ENCODE assay signal across 9 mouse cellular contexts in the genomic region with DNA sequence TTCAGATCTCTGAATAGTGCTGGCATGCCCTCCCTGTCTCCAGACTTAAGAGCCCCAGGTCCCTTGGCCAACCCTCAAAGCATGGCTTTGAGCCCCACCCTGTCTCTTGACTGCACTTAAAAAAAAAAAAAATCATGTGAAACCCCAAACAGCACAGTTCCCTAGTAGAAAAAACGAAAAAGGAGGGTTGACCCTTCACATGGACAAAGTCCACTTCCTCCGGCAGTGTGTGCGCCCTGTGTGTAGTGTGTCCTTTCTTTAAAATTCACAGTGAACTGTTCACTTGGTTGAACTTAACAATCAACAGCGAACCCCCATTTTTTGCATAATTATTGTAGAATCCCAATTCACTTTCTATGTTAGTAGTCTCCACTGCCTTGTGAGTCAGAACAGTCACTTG. TPM values are rescaled to one million over a fixed set of nuclear protein-coding genes. Genes with fewer than 3 reads are reported as not detected.
DNase-seq lines count a peak whose midpoint lies in the region; ATAC-seq and TF ChIP-seq lines count a peak whose summit lies in the region.
"Had no signal": no experiment of that assay in that cellular context is flagged by ENCODE, and none has a peak within 500 bp of the region (broad histone marks: within the 10 kb centered on the region; RNA-seq: fewer than 3 reads in every experiment).

No protein-coding gene starts in this region.

- H3K79me2 ChIP-seq in heart, adult 2 months (replicated peaks; ENCODE audit: control insufficient read depth, insufficient read depth, low read length), result no peaks in the 10 kb centered on the region
- peaks cover 26% of the 10 kb centered on the region for H3K79me2 ChIP-seq in liver, adult 2 months (ENCODE audit: control insufficient read depth, insufficient read depth, low read length)

- H3K27me3 ChIP-seq in heart, adult 2 months (ENCODE audit: control insufficient read depth, insufficient read depth, low read length), result no peaks in the 10 kb centered on the region; the same call in 1 of the 2 replicates
- no peaks in the 10 kb centered on the region for H3K27me3 ChIP-seq in liver, adult 2 months (ENCODE audit: control insufficient read depth, insufficient read depth, low read length)
- H3K27me3 ChIP-seq in limb, embryonic 15.5 days, result peaks cover 32% of the 10 kb centered on the region; the same call in 1 of the 2 replicates
- no peaks in the 10 kb centered on the region for H3K27me3 ChIP-seq in stomach, embryonic 15.5 days (replicated peaks)

- H3K9me3 ChIP-seq in limb, embryonic 15.5 days, result no peaks in the 10 kb centered on the region
- H3K9me3 ChIP-seq in stomach, embryonic 15.5 days, result no peaks in the 10 kb centered on the region

- peak overlapping the region; percentile 58 for H3K4me3 ChIP-seq in heart, adult 2 months
- H3K4me3 ChIP-seq in liver, adult 2 months (ENCODE audit: insufficient read depth, low read depth, low read length), result peak overlapping the region; percentile 68
- H3K4me3 ChIP-seq in limb, embryonic 15.5 days, result peak overlapping the region; percentile 52
- H3K4me3 ChIP-seq in stomach, embryonic 15.5 days (replicated peaks), result peak overlapping the region; percentile 48; the same call in 1 of the 2 replicates

- no peak for TF ChIP-seq EP300 in heart, adult 2 months (IDR thresholded peaks at IDR 0.05; ENCODE audit: insufficient read depth, low read depth, low read length)

- TF ChIP-seq CTCF in heart, adult 2 months (IDR thresholded peaks at IDR 0.05), result no peak
- no peak for TF ChIP-seq CTCF in liver, adult 2 months (IDR thresholded peaks at IDR 0.05; ENCODE audit: low read depth, low read length)

- intact Hi-C loops in heart, adult 2 months (cut with DNase I), result no loop called here
- intact Hi-C loops in heart, postnatal 25 days (cut with DNase I), result loop anchor here (5.0 kb wide), 1 partner anchor 39 kb away; no protein-coding TSS in a partner anchor

- H3K36me3 ChIP-seq in heart, adult 2 months (ENCODE audit: control insufficient read depth, insufficient read depth, low read length), result peaks cover 2% of the 10 kb centered on the region; the same call in 1 of the 2 replicates
- no peaks in the 10 kb centered on the region for H3K36me3 ChIP-seq in liver, adult 2 months (ENCODE audit: control insufficient read depth, insufficient read depth, low read length)
- no peaks in the 10 kb centered on the region for H3K36me3 ChIP-seq in limb, embryonic 15.5 days
- no peaks in the 10 kb centered on the region for H3K36me3 ChIP-seq in stomach, embryonic 15.5 days

- H3K4me2 ChIP-seq in limb, embryonic 15.5 days, result peak overlapping the region; percentile 91; the same call in 1 of the 2 replicates
- H3K4me2 ChIP-seq in stomach, embryonic 15.5 days, result peak overlapping the region; percentile 95; the same call in 1 of the 2 replicates

- WGBS in heart, adult 2 months, result 48% methylated on average over 4 of the region's 4 CpGs
- WGBS in liver, adult 2 months, result 19% methylated on average over 4 of the region's 4 CpGs
- WGBS in limb, embryonic 15.5 days, result 69% methylated on average over 4 of the region's 4 CpGs
- 64% methylated on average over 4 of the region's 4 CpGs for WGBS in stomach, embryonic 15.5 days

- TF ChIP-seq POLR2A in heart, adult 2 months (IDR thresholded peaks at IDR 0.05; ENCODE audit: insufficient read depth, low read depth, low read length), result no peak
- no peak for TF ChIP-seq POLR2A in liver, adult 2 months (IDR thresholded peaks at IDR 0.05; ENCODE audit: extremely low read depth, insufficient read depth, low read length)

- ATAC-seq in limb, embryonic 15.5 days (ENCODE audit: insufficient number of reproducible peaks, low FRiP score, low TSS enrichment, low read depth), result no peak
- no peak for ATAC-seq in stomach, embryonic 15.5 days (ENCODE audit: insufficient read depth, low FRiP score, low read depth)
- no peak for ATAC-seq in inflammation-experienced regulatory T-cells, adult 6 months

- no peak for DNase-seq in heart, adult 2 months
- DNase-seq in heart, postnatal 25 days (ENCODE audit: low spot score), result no peak
- DNase-seq in liver, adult 2 months (ENCODE audit: extremely low read depth, low read depth, low spot score), result peak; percentile 82
- DNase-seq in liver, result no peak
- DNase-seq in embryo, embryonic 10.5 days (ENCODE audit: low spot score), result no peak
- DNase-seq: lung, postnatal 14 days had no signal

- peak overlapping the region; percentile 88; the same call in 1 of the 2 replicates for H3K27ac ChIP-seq in heart, adult 2 months
- peak overlapping the region; percentile 89 for H3K27ac ChIP-seq in liver, adult 2 months (replicated peaks; ENCODE audit: insufficient read depth, low read depth, low read length)
- no peak overlapping the region for H3K27ac ChIP-seq in limb, embryonic 15.5 days
- no peak overlapping the region for H3K27ac ChIP-seq in stomach, embryonic 15.5 days

- H3K9ac ChIP-seq in heart, adult 2 months (ENCODE audit: low read depth, low read length), result peak overlapping the region; percentile 87
- H3K9ac ChIP-seq in liver, adult 2 months (ENCODE audit: low read depth, low read length), result peak overlapping the region; percentile 82
- no peak overlapping the region for H3K9ac ChIP-seq in limb, embryonic 15.5 days
- no peak overlapping the region for H3K9ac ChIP-seq in stomach, embryonic 15.5 days

- H3K4me1 ChIP-seq in heart, adult 2 months (ENCODE audit: control insufficient read depth, insufficient read depth, low read length), result peaks cover 3% of the 10 kb centered on the region
- peaks cover 13% of the 10 kb centered on the region for H3K4me1 ChIP-seq in liver, adult 2 months (ENCODE audit: control insufficient read depth, insufficient read depth, low read length)
- peaks cover 13% of the 10 kb centered on the region; the same call in 1 of the 2 replicates for H3K4me1 ChIP-seq in limb, embryonic 15.5 days
- H3K4me1 ChIP-seq in stomach, embryonic 15.5 days, result peaks cover 4% of the 10 kb centered on the region; the same call in 1 of the 2 replicates

RNA-seq across cellular contexts. Expression of a gene that starts 21.8 kb away (rescaled TPM):
- total RNA-seq in heart, adult 2 months (2021), result 1,000 to 10,000 TPM; 1,629 to 1,897 TPM
- polyA plus RNA-seq in heart, adult 2 months (2012; rRNA removed), result 1,061 and 1,297 TPM in 2 replicates
- total RNA-seq in heart, postnatal 25 days (2021), result 1,000 to 10,000 TPM; 1,803 to 1,950 TPM
- total RNA-seq in liver, adult 2 months (2014; rRNA removed), result 48.0 and 50.1 TPM in 2 replicates
- polyA plus RNA-seq in liver, adult 2 months (2012; rRNA removed), result 24.0 and 26.4 TPM in 2 replicates
- polyA plus RNA-seq in limb, embryonic 15.5 days (2015; fragmentation: Nextera tagmentation; extraction: Ambion mirVana), result 33.6 and 48.9 TPM in 2 replicates
- polyA plus RNA-seq in stomach, embryonic 15.5 days (2015; fragmentation: Nextera tagmentation; extraction: Ambion mirVana), result 21.3 and 24.0 TPM in 2 replicates
- polyA plus RNA-seq in inflammation-experienced regulatory T-cells, adult 6 months (2017; shearing (Covaris generic)), result 10 to 100 TPM in 2 of 3 experiments, 1 to 10 TPM in 1; 9.1 to 13.1 (median 11.2) TPM

RNA-seq across cellular contexts. Expression of a gene that starts 34.3 kb away (rescaled TPM):
- 10 to 100 TPM; 44.9 to 51.8 TPM for total RNA-seq in heart, adult 2 months (2021)
- 17.6 and 36.3 TPM in 2 replicates for polyA plus RNA-seq in heart, adult 2 months (2012; rRNA removed)
- total RNA-seq in heart, postnatal 25 days (2021), result 10 to 100 TPM; 40.8 to 45.4 TPM
- 35.3 and 36.2 TPM in 2 replicates for total RNA-seq in liver, adult 2 months (2014; rRNA removed)
- polyA plus RNA-seq in liver, adult 2 months (2012; rRNA removed), result 24.6 and 26.3 TPM in 2 replicates
- polyA plus RNA-seq in limb, embryonic 15.5 days (2015; fragmentation: Nextera tagmentation; extraction: Ambion mirVana), result 180 and 181 TPM in 2 replicates
- 139 and 143 TPM in 2 replicates for polyA plus RNA-seq in stomach, embryonic 15.5 days (2015; fragmentation: Nextera tagmentation; extraction: Ambion mirVana)
- polyA plus RNA-seq in inflammation-experienced regulatory T-cells, adult 6 months (2017; shearing (Covaris generic)), result 100 to 1,000 TPM in 1 of 3 experiments, 10 to 100 TPM in 2; 74.0 to 102 (median 82.1) TPM

Comparison
In these comparisons a context has a peak if more than half of its experiments do, and no peak if none do; other contexts are left out.
1. H3K27ac ChIP-seq: peak in heart, adult 2 months (single experiment) and liver, adult 2 months (single experiment); none in limb, embryonic 15.5 days (single experiment) and stomach, embryonic 15.5 days (single experiment).
2. H3K9ac ChIP-seq: peak in heart, adult 2 months (single experiment) and liver, adult 2 months (single experiment); none in limb, embryonic 15.5 days (single experiment) and stomach, embryonic 15.5 days (single experiment).
3. RNA of a gene that starts 21.8 kb away (polyA plus RNA-seq): 1,061 to 1,297 TPM in heart, adult 2 months; 33.6 to 48.9 TPM in limb, embryonic 15.5 days, 24.0 to 26.4 TPM in liver, adult 2 months, 21.3 to 24.0 TPM in stomach, embryonic 15.5 days and 9.1 to 13.1 TPM in inflammation-experienced regulatory T-cells, adult 6 months; every median in the first group is over 10 times any median in the second.
4. Peak in every context shown above with its lines, with median percentiles within 50 percentile points of each other: H3K4me3 ChIP-seq.